Mouse (Mus musculus) thymus, adult 2 months (tissue): ENCODE data around the gene Pip.

Experiments
- CTCF ChIP-seq: fragments of 200-500 bp; IDR thresholded peaks from 2 replicates; pipeline ENCODE4 v1.5.1; 2012; ENCODE audit warnings: mild to moderate bottlenecking, control low read depth, low read length, moderate library complexity, borderline replicate concordance; ENCODE audit not compliant: control insufficient read depth, poor library complexity, insufficient read depth; ENCODE audit errors: extremely low read depth
- POLR2A ChIP-seq: fragments of 200-500 bp; IDR thresholded peaks from 2 replicates; pipeline ENCODE4 v1.6.1; 2012; ENCODE audit warnings: mild to moderate bottlenecking, low read length, control low read depth, moderate library complexity; ENCODE audit not compliant: control insufficient read depth, poor library complexity, insufficient read depth; ENCODE audit errors: extremely low read depth

DNA sequence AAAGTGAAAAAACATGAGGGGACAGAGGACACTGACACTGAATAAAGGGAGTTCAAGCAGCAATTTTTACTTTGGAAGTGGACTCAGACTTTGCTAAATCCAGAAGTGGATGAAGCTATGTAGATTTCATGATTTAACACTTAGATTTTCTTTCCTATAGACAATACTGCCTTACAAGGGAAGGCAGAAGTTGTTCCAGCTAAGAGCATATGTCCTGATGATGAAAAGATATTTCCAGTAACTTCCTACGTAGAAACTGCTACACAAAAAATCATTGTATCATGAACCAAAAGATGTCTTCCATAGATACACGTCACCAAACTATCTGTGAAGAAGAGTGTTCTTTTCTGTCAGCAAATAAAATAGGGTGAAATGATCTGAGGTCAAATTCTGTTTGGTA, 16.7 kb downstream of the Pip start:
- TF ChIP-seq POLR2A (no peak), CTCF (no peak)
